Mouse (Mus musculus): ENCODE measurements around the gene Eif3l.

- TF ChIP-seq POLR2A (IDR thresholded peaks at IDR 0.05; ENCODE audit: borderline replicate concordance, low read depth, low read length) (no peak), CTCF (IDR thresholded peaks at IDR 0.05; ENCODE audit: low read depth, low read length) (no peak)
Measured at GRCm38 (mm10) chr15:79133191-79133661, 58.2 kb downstream of the Eif3l start.
